Mouse (Mus musculus): ENCODE results near the gene Abcc8. TPM values are rescaled to one million over a fixed set of nuclear protein-coding genes. Genes with fewer than 3 reads are reported as not detected.

The Abcc8 gene
- polyA plus RNA-seq, 1 experiment, result not detected

- Histone ChIP-seq H3K27me3 (replicated peaks) (peaks cover 41% of the 10 kb centered on the region), H3K4me3 (replicated peaks) (no peak overlapping the region), H3K36me3 (replicated peaks; ENCODE audit: low read length) (no peaks in the 10 kb centered on the region), H3K4me1 (no peaks in the 10 kb centered on the region), H3K9me3 (no peaks in the 10 kb centered on the region)
- TF ChIP-seq GATA1 (IDR thresholded peaks at IDR 0.05; ENCODE audit: borderline replicate concordance, low read length), result no peak
Observed at GRCm38 (mm10) chr7:46161615-46162014, 18.2 kb downstream of the Abcc8 start.

GRCm38 (mm10) chr7:46157746-46158145, 22.1 kb downstream of the Abcc8 start:
- H3K36me3 ChIP-seq (replicated peaks; ENCODE audit: low read length), result no peaks in the 10 kb centered on the region
- H3K27me3 ChIP-seq (replicated peaks), result peaks cover 53% of the 10 kb centered on the region
- H3K4me3 ChIP-seq (replicated peaks), result no peak overlapping the region
- no peaks in the 10 kb centered on the region for H3K4me1 ChIP-seq
- TF ChIP-seq GATA1 (IDR thresholded peaks at IDR 0.05; ENCODE audit: borderline replicate concordance, low read length) (no peak), FLI1 (IDR thresholded peaks at IDR 0.05; ENCODE audit: low read length) (no peak)
- no peaks in the 10 kb centered on the region for H3K9me3 ChIP-seq

- no peaks in the 10 kb centered on the region for H3K4me1 ChIP-seq
- H3K27me3 ChIP-seq (replicated peaks), result peaks cover 54% of the 10 kb centered on the region
- H3K9me3 ChIP-seq, result no peaks in the 10 kb centered on the region
- no peak for TF ChIP-seq GATA1 (IDR thresholded peaks at IDR 0.05; ENCODE audit: borderline replicate concordance, low read length)
- TF ChIP-seq FLI1 (IDR thresholded peaks at IDR 0.05; ENCODE audit: low read length), result no peak
- no peak overlapping the region for H3K4me3 ChIP-seq (replicated peaks)
- no peaks in the 10 kb centered on the region for H3K36me3 ChIP-seq (replicated peaks; ENCODE audit: low read length)
Observed at GRCm38 (mm10) chr7:46154498-46155488, 25.0 kb downstream of the Abcc8 start.

GRCm38 (mm10) chr7:46152819-46153351, 26.9 kb downstream of the Abcc8 start:
- H3K36me3 ChIP-seq (replicated peaks; ENCODE audit: low read length), result no peaks in the 10 kb centered on the region
- no peak for TF ChIP-seq GATA1 (IDR thresholded peaks at IDR 0.05; ENCODE audit: borderline replicate concordance, low read length)
- TF ChIP-seq FLI1 (IDR thresholded peaks at IDR 0.05; ENCODE audit: low read length), result no peak
- no peak overlapping the region for H3K4me3 ChIP-seq (replicated peaks)
- H3K4me1 ChIP-seq, result no peaks in the 10 kb centered on the region
- peaks cover 47% of the 10 kb centered on the region for H3K27me3 ChIP-seq (replicated peaks)
- no peaks in the 10 kb centered on the region for H3K9me3 ChIP-seq

- Histone ChIP-seq H3K36me3 (replicated peaks; ENCODE audit: low read length) (no peaks in the 10 kb centered on the region), H3K4me3 (replicated peaks) (no peak overlapping the region), H3K27me3 (replicated peaks) (peaks cover 30% of the 10 kb centered on the region), H3K9me3 (peaks cover 3% of the 10 kb centered on the region; the same call in 1 of the 2 replicates), H3K4me1 (no peaks in the 10 kb centered on the region)
- TF ChIP-seq GATA1 (IDR thresholded peaks at IDR 0.05; ENCODE audit: borderline replicate concordance, low read length), result no peak
- no peak for TF ChIP-seq FLI1 (IDR thresholded peaks at IDR 0.05; ENCODE audit: low read length)
Observed at GRCm38 (mm10) chr7:46147417-46147816, 32.4 kb downstream of the Abcc8 start.

- Histone ChIP-seq H3K9me3 (peaks cover 3% of the 10 kb centered on the region; the same call in 1 of the 2 replicates), H3K36me3 (replicated peaks; ENCODE audit: low read length) (no peaks in the 10 kb centered on the region), H3K4me3 (replicated peaks) (no peak overlapping the region), H3K27me3 (replicated peaks) (peaks cover 30% of the 10 kb centered on the region), H3K4me1 (no peaks in the 10 kb centered on the region)
- TF ChIP-seq FLI1 (IDR thresholded peaks at IDR 0.05; ENCODE audit: low read length) (no peak), GATA1 (IDR thresholded peaks at IDR 0.05; ENCODE audit: borderline replicate concordance, low read length) (no peak)
Observed at GRCm38 (mm10) chr7:46146675-46147308, 33.0 kb downstream of the Abcc8 start.

- Histone ChIP-seq H3K27me3 (replicated peaks) (peaks cover 39% of the 10 kb centered on the region), H3K4me1 (no peaks in the 10 kb centered on the region), H3K9me3 (peaks cover 3% of the 10 kb centered on the region; the same call in 1 of the 2 replicates), H3K36me3 (replicated peaks; ENCODE audit: low read length) (no peaks in the 10 kb centered on the region), H3K4me3 (replicated peaks) (no peak overlapping the region)
- TF ChIP-seq GATA1 (IDR thresholded peaks at IDR 0.05; ENCODE audit: borderline replicate concordance, low read length), result no peak
- no peak for TF ChIP-seq FLI1 (IDR thresholded peaks at IDR 0.05; ENCODE audit: low read length)
Observed at GRCm38 (mm10) chr7:46144061-46144460, 35.8 kb downstream of the Abcc8 start.

GRCm38 (mm10) chr7:46138329-46138930, 41.4 kb downstream of the Abcc8 start:
- TF ChIP-seq FLI1 (IDR thresholded peaks at IDR 0.05; ENCODE audit: low read length) (no peak), GATA1 (IDR thresholded peaks at IDR 0.05; ENCODE audit: borderline replicate concordance, low read length) (no peak)
- peaks cover 3% of the 10 kb centered on the region; the same call in 1 of the 2 replicates for H3K9me3 ChIP-seq
- peaks cover 68% of the 10 kb centered on the region for H3K27me3 ChIP-seq (replicated peaks)
- H3K4me1 ChIP-seq, result peaks cover 6% of the 10 kb centered on the region; the same call in 1 of the 2 replicates
- no peak overlapping the region for H3K4me3 ChIP-seq (replicated peaks)
- H3K36me3 ChIP-seq (replicated peaks; ENCODE audit: low read length), result no peaks in the 10 kb centered on the region

- no peaks in the 10 kb centered on the region for H3K9me3 ChIP-seq
- peaks cover 6% of the 10 kb centered on the region; the same call in 1 of the 2 replicates for H3K4me1 ChIP-seq
Observed at GRCm38 (mm10) chr7:46133858-46134257, 46.0 kb downstream of the Abcc8 start.

More at GRCm38 (mm10) chr7:46133858-46134257, 46.0 kb downstream of the Abcc8 start:
- no peaks in the 10 kb centered on the region for H3K36me3 ChIP-seq (replicated peaks; ENCODE audit: low read length)
- no peak for TF ChIP-seq GATA1 (IDR thresholded peaks at IDR 0.05; ENCODE audit: borderline replicate concordance, low read length)
- TF ChIP-seq FLI1 (IDR thresholded peaks at IDR 0.05; ENCODE audit: low read length), result no peak
- no peak overlapping the region for H3K4me3 ChIP-seq (replicated peaks)
- peaks cover 68% of the 10 kb centered on the region for H3K27me3 ChIP-seq (replicated peaks)

Data from megakaryocyte, embryonic 14.5 days (primary cell).